Mouse (Mus musculus) small intestine, adult 2 months (tissue): ENCODE results near the gene Cct5.

Source experiments
- CTCF ChIP-seq: fragments of 200-500 bp; IDR thresholded peaks from 2 replicates; pipeline ENCODE4 v1.5.1; 2012; ENCODE audit warnings: low read depth, mild to moderate bottlenecking, control low read depth, inconsistent platforms, low read length, moderate library complexity, mixed read lengths; ENCODE audit not compliant: insufficient replicate concordance, insufficient read length; ENCODE audit errors: extremely low read depth
- POLR2A ChIP-seq: fragments of 200-500 bp; IDR thresholded peaks from 2 replicates; pipeline ENCODE4 v1.6.1; 2012; ENCODE audit warnings: low read depth, mild to moderate bottlenecking, control low read depth, inconsistent platforms, low read length, moderate library complexity

GRCm38 (mm10) chr15:31573692-31574091 is 27.9 kb downstream of the Cct5 start:
- TF ChIP-seq CTCF = no peak
- no peak for TF ChIP-seq POLR2A
